Mouse (Mus musculus) sigmoid colon, adult 10 weeks (tissue): Measurements from ENCODE around the gene Plxna4. TPM values are rescaled to one million over a fixed set of nuclear protein-coding genes. Genes with fewer than 3 reads are reported as not detected.

Experiments
- polyA plus RNA-seq: library from polyadenylated mRNA; stranded (reverse); fragments of 350-450 nt; fragmentation: Illumina TruSeq; extraction: RNeasy Lipid Tissue Mini Kit (QIAGEN cat#74804); gene quantifications from one replicate; pipeline ENCODE4 v1.2.3, GENCODE M21; 2014; ENCODE audit warnings: low read depth, low replicate concordance

Gene Plxna4
- polyA plus RNA-seq, result 1.6 TPM

GRCm38 (mm10) chr6:32588056-32588671 is at the start of gene Plxna4:
Gene Plxna4 (minus strand): TSS chr6:32588192.

